Mouse (Mus musculus) adrenal gland, postnatal 0 days (tissue): ENCODE measurements around the gene Nol12. TPM values are rescaled to one million over a fixed set of nuclear protein-coding genes. Genes with fewer than 3 reads are reported as not detected.

Experiments used
- microRNA-seq: library from miRNA; unstranded; fragments of <30 nt; microRNA quantifications from one replicate; pipeline ENCODE4, GENCODE M21; 2016; ENCODE audit warnings: borderline replicate concordance; ENCODE audit not compliant: insufficient number of aligned reads
- polyA plus RNA-seq: library from polyadenylated mRNA; unstranded; fragments of >200 nt; fragmentation: Nextera tagmentation; extraction: Ambion mirVana; gene quantifications from 2 replicates; pipeline ENCODE4 v1.2.1, GENCODE M21; 2015

The Nol12 gene
- polyA plus RNA-seq, result 44.6 and 49.4 TPM in 2 replicates

DNA sequence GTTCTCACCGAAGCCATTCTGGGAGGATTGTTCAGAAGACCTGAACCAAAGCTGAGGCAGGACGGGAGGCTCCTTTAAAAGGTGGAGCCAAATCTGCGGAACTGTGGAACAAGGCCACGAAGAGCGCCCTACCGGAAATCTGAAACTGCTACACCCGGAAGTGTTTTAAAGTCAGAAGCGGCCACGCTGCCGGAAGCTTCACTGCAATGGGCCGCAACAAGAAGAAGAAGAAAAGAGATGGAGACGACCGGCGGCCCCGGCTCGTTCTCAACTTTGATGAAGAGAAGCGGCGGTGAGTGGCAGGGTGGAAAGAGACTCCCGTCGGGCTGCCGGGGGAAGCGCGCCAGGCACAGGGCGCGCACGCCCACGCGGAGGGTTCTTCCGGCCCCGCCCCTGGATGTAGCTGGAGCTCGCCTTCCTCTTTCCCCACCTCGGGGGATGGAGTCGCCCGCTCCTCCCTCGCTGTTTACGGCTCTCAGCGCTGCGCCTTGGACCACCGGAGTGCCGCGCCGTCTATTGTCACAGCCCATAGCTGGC, at the start of gene Nol12:
TSS of gene Nol12 (plus strand) at position 150 of the 537 bp plus-strand sequence.

GRCm38 (mm10) chr15:78899409-78899739, 35.4 kb upstream of the Nol12 start, which contains the start of gene Gm49510:
TSS of gene Gm49510 (plus strand) at chr15:78899667.

GRCm38 (mm10) chr15:78899740-78900584, 34.8 kb upstream of the Nol12 start, which contains the start of gene Sh3bp1:
TSS of gene Sh3bp1 (plus strand) at chr15:78899768.

GRCm38 (mm10) chr15:78913632-78914090, 21.1 kb upstream of the Nol12 start, which contains the start of gene Pdxp:
TSS of gene Pdxp (plus strand) at chr15:78913919.

GRCm38 (mm10) chr15:78926021-78926919, 8.5 kb upstream of the Nol12 start, which contains the start of gene Lgals1:
TSS of gene Lgals1 (plus strand) at chr15:78926725.

GRCm38 (mm10) chr15:78947657-78948056, 12.9 kb downstream of the Nol12 start, which contains the start of gene Triobp:
TSS of gene Triobp (plus strand) at chr15:78947724.

Small RNA genes lying within 50 kb of the gene (microRNA-seq; reads per million reads assigned to microRNA genes)
- not detected for gene Mir6955

Other genes starting within 250 kb of the Nol12 start
- 0.25 and 0.41 TPM in 2 replicates for gene Elfn2, start 216.2 kb upstream of the Nol12 start, polyA plus RNA-seq
- 8.0 and 14.8 TPM in 2 replicates for gene Mfng, start 161.5 kb upstream of the Nol12 start, polyA plus RNA-seq
- gene Card10, start 131.9 kb upstream of the Nol12 start, polyA plus RNA-seq, result 1.8 and 3.0 TPM in 2 replicates
- 26.0 and 39.0 TPM in 2 replicates for gene Cdc42ep1, start 92.3 kb upstream of the Nol12 start, polyA plus RNA-seq
- 5.1 and 5.2 TPM in 2 replicates for gene Lgals2, start 79.4 kb upstream of the Nol12 start, polyA plus RNA-seq
- 25.8 and 36.2 TPM in 2 replicates for gene Gga1, start 57.7 kb upstream of the Nol12 start, polyA plus RNA-seq
- 0.10 and 0.24 TPM in 2 replicates for gene Gm49510, start 35.3 kb upstream of the Nol12 start, polyA plus RNA-seq
- 17.5 and 18.7 TPM in 2 replicates for gene Sh3bp1, start 35.2 kb upstream of the Nol12 start, polyA plus RNA-seq
- gene Pdxp, start 21.0 kb upstream of the Nol12 start, polyA plus RNA-seq, result 12.9 and 20.5 TPM in 2 replicates
- 1,077 and 1,829 TPM in 2 replicates for gene Lgals1, start 8.2 kb upstream of the Nol12 start, polyA plus RNA-seq
- gene Triobp, start 12.8 kb downstream of the Nol12 start, polyA plus RNA-seq, result 55.0 and 55.2 TPM in 2 replicates
- gene H1f0, start 93.5 kb downstream of the Nol12 start, polyA plus RNA-seq, result 516 and 524 TPM in 2 replicates
- gene Galr3, start 107.0 kb downstream of the Nol12 start, polyA plus RNA-seq, result 0.21 TPM in 1 of 2 replicates, not detected in the other
- gene Ankrd54, start 128.0 kb downstream of the Nol12 start, polyA plus RNA-seq, result 28.3 and 34.6 TPM in 2 replicates
- gene Eif3l, start 140.2 kb downstream of the Nol12 start, polyA plus RNA-seq, result 96.0 and 149 TPM in 2 replicates
- 7.4 and 8.5 TPM in 2 replicates for gene Micall1, start 174.0 kb downstream of the Nol12 start, polyA plus RNA-seq
- 357 and 410 TPM in 2 replicates for gene Polr2f, start 206.1 kb downstream of the Nol12 start, polyA plus RNA-seq
- gene 1700088E04Rik, start 206.3 kb downstream of the Nol12 start, polyA plus RNA-seq, result 14.0 and 14.2 TPM in 2 replicates
- gene Sox10, start 230.3 kb downstream of the Nol12 start, polyA plus RNA-seq, result 7.2 and 8.5 TPM in 2 replicates